Mouse (Mus musculus): Measurements from ENCODE around the gene 1700021F05Rik. TPM values are rescaled to one million over a fixed set of nuclear protein-coding genes. Genes with fewer than 3 reads are reported as not detected.
A peak's percentile ranks its signal among the peaks of the same experiment; 100 is the strongest.

1700021F05Rik gene
- polyA plus RNA-seq, 1 experiment = 72.0 TPM

GRCm38 (mm10) chr10:43579381-43580261 is 38.8 kb upstream of the 1700021F05Rik start:
- Histone ChIP-seq H3K27ac (ENCODE audit: insufficient read depth, low read length) (no peak overlapping the region), H3K9ac (ENCODE audit: low read depth, poor library complexity, severe bottlenecking) (peak overlapping the region; percentile 60), H3K9me3 (replicated peaks; ENCODE audit: control insufficient read depth, insufficient read depth, low read length, poor library complexity, severe bottlenecking) (no peaks in the 10 kb centered on the region), H3K4me3 (ENCODE audit: low read depth, low read length) (peak overlapping the region; percentile 88), H3K4me1 (ENCODE audit: control insufficient read depth, insufficient read depth, low read length) (no peaks in the 10 kb centered on the region), H3K36me3 (ENCODE audit: control insufficient read depth, insufficient read depth, low read length, poor library complexity, severe bottlenecking) (no peaks in the 10 kb centered on the region), H3K27me3 (ENCODE audit: control insufficient read depth, insufficient read depth, low read length, poor library complexity, severe bottlenecking) (no peaks in the 10 kb centered on the region; the same call in 1 of the 2 replicates)
- TF ChIP-seq CTCF (IDR thresholded peaks at IDR 0.05; ENCODE audit: low read depth, low read length) = no peak

GRCm38 (mm10) chr10:43578754-43579380 is 38.1 kb upstream of the 1700021F05Rik start:
- no peaks in the 10 kb centered on the region for H3K36me3 ChIP-seq (ENCODE audit: control insufficient read depth, insufficient read depth, low read length, poor library complexity, severe bottlenecking)
- no peaks in the 10 kb centered on the region for H3K4me1 ChIP-seq (ENCODE audit: control insufficient read depth, insufficient read depth, low read length)
- no peaks in the 10 kb centered on the region; the same call in 1 of the 2 replicates for H3K27me3 ChIP-seq (ENCODE audit: control insufficient read depth, insufficient read depth, low read length, poor library complexity, severe bottlenecking)
- peak overlapping the region; percentile 88 for H3K4me3 ChIP-seq (ENCODE audit: low read depth, low read length)
- TF ChIP-seq EP300 (IDR thresholded peaks at IDR 0.05; ENCODE audit: insufficient read depth, low read depth, low read length) (no peak), POLR2A (IDR thresholded peaks at IDR 0.05; ENCODE audit: insufficient read depth, low read length) (no peak), CTCF (IDR thresholded peaks at IDR 0.05; ENCODE audit: low read depth, low read length) (no peak)
- H3K9ac ChIP-seq (ENCODE audit: low read depth, poor library complexity, severe bottlenecking) = peak overlapping the region; percentile 60
- no peaks in the 10 kb centered on the region for H3K9me3 ChIP-seq (replicated peaks; ENCODE audit: control insufficient read depth, insufficient read depth, low read length, poor library complexity, severe bottlenecking)
- no peak overlapping the region for H3K27ac ChIP-seq (ENCODE audit: insufficient read depth, low read length)

GRCm38 (mm10) chr10:43578366-43578753 is 37.6 kb upstream of the 1700021F05Rik start:
- Histone ChIP-seq H3K4me1 (ENCODE audit: control insufficient read depth, insufficient read depth, low read length) (no peaks in the 10 kb centered on the region), H3K9me3 (replicated peaks; ENCODE audit: control insufficient read depth, insufficient read depth, low read length, poor library complexity, severe bottlenecking) (no peaks in the 10 kb centered on the region), H3K4me3 (ENCODE audit: low read depth, low read length) (peak overlapping the region; percentile 52), H3K27me3 (ENCODE audit: control insufficient read depth, insufficient read depth, low read length, poor library complexity, severe bottlenecking) (no peaks in the 10 kb centered on the region; the same call in 1 of the 2 replicates), H3K36me3 (ENCODE audit: control insufficient read depth, insufficient read depth, low read length, poor library complexity, severe bottlenecking) (no peaks in the 10 kb centered on the region), H3K9ac (ENCODE audit: low read depth, poor library complexity, severe bottlenecking) (peak overlapping the region; percentile 60), H3K27ac (ENCODE audit: insufficient read depth, low read length) (no peak overlapping the region)
- TF ChIP-seq CTCF (IDR thresholded peaks at IDR 0.05; ENCODE audit: low read depth, low read length) = no peak
- no peak for TF ChIP-seq EP300 (IDR thresholded peaks at IDR 0.05; ENCODE audit: insufficient read depth, low read depth, low read length)
- no peak for TF ChIP-seq POLR2A (IDR thresholded peaks at IDR 0.05; ENCODE audit: insufficient read depth, low read length)

- H3K27me3 ChIP-seq (ENCODE audit: control insufficient read depth, insufficient read depth, low read length, poor library complexity, severe bottlenecking) = no peaks in the 10 kb centered on the region; the same call in 1 of the 2 replicates
- H3K4me1 ChIP-seq (ENCODE audit: control insufficient read depth, insufficient read depth, low read length) = no peaks in the 10 kb centered on the region
- H3K4me3 ChIP-seq (ENCODE audit: low read depth, low read length) = peak within 1 kb of the TSS; percentile 88
- H3K9me3 ChIP-seq (replicated peaks; ENCODE audit: control insufficient read depth, insufficient read depth, low read length, poor library complexity, severe bottlenecking) = no peaks in the 10 kb centered on the region
- peak within 1 kb of the TSS; percentile 60 for H3K9ac ChIP-seq (ENCODE audit: low read depth, poor library complexity, severe bottlenecking)
- H3K36me3 ChIP-seq (ENCODE audit: control insufficient read depth, insufficient read depth, low read length, poor library complexity, severe bottlenecking) = no peaks in the 10 kb centered on the region
- TF ChIP-seq POLR2A (IDR thresholded peaks at IDR 0.05; ENCODE audit: insufficient read depth, low read length) = no peak
- no peak for TF ChIP-seq EP300 (IDR thresholded peaks at IDR 0.05; ENCODE audit: insufficient read depth, low read depth, low read length)
- TF ChIP-seq CTCF (IDR thresholded peaks at IDR 0.05; ENCODE audit: low read depth, low read length) = no peak
- no peak within 1 kb of the TSS for H3K27ac ChIP-seq (ENCODE audit: insufficient read depth, low read length)
These were observed 37.2 kb upstream of the 1700021F05Rik start, which contains the start of gene Cd24a for GRCm38 (mm10) chr10:43577997-43578331. Cd24a (plus strand) TSS chr10:43578284.

GRCm38 (mm10) chr10:43577299-43577996 is 36.7 kb upstream of the 1700021F05Rik start:
- H3K4me1 ChIP-seq (ENCODE audit: control insufficient read depth, insufficient read depth, low read length) = no peaks in the 10 kb centered on the region
- no peaks in the 10 kb centered on the region; the same call in 1 of the 2 replicates for H3K27me3 ChIP-seq (ENCODE audit: control insufficient read depth, insufficient read depth, low read length, poor library complexity, severe bottlenecking)
- H3K9ac ChIP-seq (ENCODE audit: low read depth, poor library complexity, severe bottlenecking) = no peak overlapping the region
- TF ChIP-seq POLR2A (IDR thresholded peaks at IDR 0.05; ENCODE audit: insufficient read depth, low read length) = no peak
- TF ChIP-seq EP300 (IDR thresholded peaks at IDR 0.05; ENCODE audit: insufficient read depth, low read depth, low read length) = no peak
- TF ChIP-seq CTCF (IDR thresholded peaks at IDR 0.05; ENCODE audit: low read depth, low read length) = no peak
- 0 out of 2 replicates have a peak, but pooled peaks cover under 1% of the 10 kb centered on the region for H3K9me3 ChIP-seq (replicated peaks; ENCODE audit: control insufficient read depth, insufficient read depth, low read length, poor library complexity, severe bottlenecking)
- no peak overlapping the region for H3K27ac ChIP-seq (ENCODE audit: insufficient read depth, low read length)
- H3K4me3 ChIP-seq (ENCODE audit: low read depth, low read length) = no peak overlapping the region
- no peaks in the 10 kb centered on the region for H3K36me3 ChIP-seq (ENCODE audit: control insufficient read depth, insufficient read depth, low read length, poor library complexity, severe bottlenecking)
